Mouse (Mus musculus): ENCODE measurements around the gene Ints4. TPM values are rescaled to one million over a fixed set of nuclear protein-coding genes. Genes with fewer than 3 reads are reported as not detected.
A peak's percentile ranks its signal among the peaks of the same experiment; 100 is the strongest.

Gene Ints4
- total and polyA plus RNA-seq, 3 experiments: 3.3 to 95.3 (median 39.6) TPM

GRCm38 (mm10) chr7:97452196-97452595 lies 28.6 kb upstream of the Ints4 start:
- H3K36me3 ChIP-seq (replicated peaks): no peaks in the 10 kb centered on the region
- no peaks in the 10 kb centered on the region for H3K9me3 ChIP-seq (replicated peaks)
- TF ChIP-seq POLR2AphosphoS5 (IDR thresholded peaks at IDR 0.05; ENCODE audit: insufficient replicate concordance, low read depth, low read length): no peak
- no peak for TF ChIP-seq GATA2 (IDR thresholded peaks at IDR 0.05; ENCODE audit: borderline replicate concordance, low read depth, low read length)
- no peak for TF ChIP-seq CTCF (IDR thresholded peaks at IDR 0.05; ENCODE audit: low read depth, low read length)
- TF ChIP-seq GATA1 (IDR thresholded peaks at IDR 0.05; ENCODE audit: borderline replicate concordance, low read length): no peak
- TF ChIP-seq TAL1 (conservative IDR thresholded peaks at IDR 0.05; ENCODE audit: low read depth, low read length): no peak
- H3K4me1 ChIP-seq (ENCODE audit: insufficient read depth, low read depth, low read length): no peaks in the 10 kb centered on the region; the same call in 1 of the 2 replicates
- DNase-seq (ENCODE audit: low spot score) (no peak), ATAC-seq (ENCODE audit: extremely low read depth, insufficient number of reproducible peaks, low FRiP score, poor library complexity, severe bottlenecking) (no peak)
- peaks cover 35% of the 10 kb centered on the region for H3K27me3 ChIP-seq (ENCODE audit: insufficient read depth, low read length)
- H3K4me3 ChIP-seq (ENCODE audit: low read depth, low read length): no peak overlapping the region

GRCm38 (mm10) chr7:97453141-97453921 lies 27.4 kb upstream of the Ints4 start:
- DNase-seq (ENCODE audit: low spot score) (no peak), ATAC-seq (ENCODE audit: extremely low read depth, insufficient number of reproducible peaks, low FRiP score, poor library complexity, severe bottlenecking) (peak; percentile 28; the same call in 1 of the 2 replicates)
- Histone ChIP-seq H3K27me3 (ENCODE audit: insufficient read depth, low read length) (peaks cover 44% of the 10 kb centered on the region), H3K4me3 (ENCODE audit: low read depth, low read length) (no peak overlapping the region), H3K9me3 (replicated peaks) (no peaks in the 10 kb centered on the region), H3K4me1 (ENCODE audit: insufficient read depth, low read depth, low read length) (no peaks in the 10 kb centered on the region; the same call in 1 of the 2 replicates), H3K36me3 (replicated peaks) (no peaks in the 10 kb centered on the region)
- no peak for TF ChIP-seq GATA2 (IDR thresholded peaks at IDR 0.05; ENCODE audit: borderline replicate concordance, low read depth, low read length)
- TF ChIP-seq TAL1 (conservative IDR thresholded peaks at IDR 0.05; ENCODE audit: low read depth, low read length): no peak
- TF ChIP-seq CTCF (IDR thresholded peaks at IDR 0.05; ENCODE audit: low read depth, low read length): no peak
- TF ChIP-seq POLR2AphosphoS5 (IDR thresholded peaks at IDR 0.05; ENCODE audit: insufficient replicate concordance, low read depth, low read length): no peak
- no peak for TF ChIP-seq GATA1 (IDR thresholded peaks at IDR 0.05; ENCODE audit: borderline replicate concordance, low read length)

GRCm38 (mm10) chr7:97454795-97455194 lies 26.0 kb upstream of the Ints4 start:
- ATAC-seq (ENCODE audit: extremely low read depth, insufficient number of reproducible peaks, low FRiP score, poor library complexity, severe bottlenecking) (no peak), DNase-seq (ENCODE audit: low spot score) (no peak)
- Histone ChIP-seq H3K4me1 (ENCODE audit: insufficient read depth, low read depth, low read length) (no peaks in the 10 kb centered on the region; the same call in 1 of the 2 replicates), H3K4me3 (ENCODE audit: low read depth, low read length) (no peak overlapping the region), H3K9me3 (replicated peaks) (no peaks in the 10 kb centered on the region), H3K27me3 (ENCODE audit: insufficient read depth, low read length) (peaks cover 47% of the 10 kb centered on the region), H3K36me3 (replicated peaks) (no peaks in the 10 kb centered on the region)
- TF ChIP-seq TAL1 (conservative IDR thresholded peaks at IDR 0.05; ENCODE audit: low read depth, low read length) (no peak), POLR2AphosphoS5 (IDR thresholded peaks at IDR 0.05; ENCODE audit: insufficient replicate concordance, low read depth, low read length) (no peak), CTCF (IDR thresholded peaks at IDR 0.05; ENCODE audit: low read depth, low read length) (no peak), GATA1 (IDR thresholded peaks at IDR 0.05; ENCODE audit: borderline replicate concordance, low read length) (no peak)

GRCm38 (mm10) chr7:97455577-97455976 lies 25.2 kb upstream of the Ints4 start:
- ATAC-seq (ENCODE audit: extremely low read depth, insufficient number of reproducible peaks, low FRiP score, poor library complexity, severe bottlenecking) (no peak), DNase-seq (ENCODE audit: low spot score) (no peak)
- H3K27me3 ChIP-seq (ENCODE audit: insufficient read depth, low read length): peaks cover 49% of the 10 kb centered on the region
- TF ChIP-seq TAL1 (conservative IDR thresholded peaks at IDR 0.05; ENCODE audit: low read depth, low read length) (no peak), GATA1 (IDR thresholded peaks at IDR 0.05; ENCODE audit: borderline replicate concordance, low read length) (no peak), GATA2 (IDR thresholded peaks at IDR 0.05; ENCODE audit: borderline replicate concordance, low read depth, low read length) (no peak), POLR2AphosphoS5 (IDR thresholded peaks at IDR 0.05; ENCODE audit: insufficient replicate concordance, low read depth, low read length) (no peak), CTCF (IDR thresholded peaks at IDR 0.05; ENCODE audit: low read depth, low read length) (no peak)
- H3K4me1 ChIP-seq (ENCODE audit: insufficient read depth, low read depth, low read length): no peaks in the 10 kb centered on the region; the same call in 1 of the 2 replicates
- H3K36me3 ChIP-seq (replicated peaks): no peaks in the 10 kb centered on the region
- no peaks in the 10 kb centered on the region for H3K9me3 ChIP-seq (replicated peaks)
- H3K4me3 ChIP-seq (ENCODE audit: low read depth, low read length): no peak overlapping the region

- ATAC-seq (ENCODE audit: extremely low read depth, insufficient number of reproducible peaks, low FRiP score, poor library complexity, severe bottlenecking) (no peak), DNase-seq (ENCODE audit: low spot score) (no peak)
- no peak for TF ChIP-seq TAL1 (conservative IDR thresholded peaks at IDR 0.05; ENCODE audit: low read depth, low read length)
- TF ChIP-seq GATA1 (IDR thresholded peaks at IDR 0.05; ENCODE audit: borderline replicate concordance, low read length): no peak
- no peak for TF ChIP-seq GATA2 (IDR thresholded peaks at IDR 0.05; ENCODE audit: borderline replicate concordance, low read depth, low read length)
- no peak for TF ChIP-seq POLR2AphosphoS5 (IDR thresholded peaks at IDR 0.05; ENCODE audit: insufficient replicate concordance, low read depth, low read length)
- no peak for TF ChIP-seq CTCF (IDR thresholded peaks at IDR 0.05; ENCODE audit: low read depth, low read length)
- no peaks in the 10 kb centered on the region for H3K4me1 ChIP-seq (ENCODE audit: insufficient read depth, low read depth, low read length)
- no peaks in the 10 kb centered on the region for H3K36me3 ChIP-seq (replicated peaks)
- no peak overlapping the region for H3K4me3 ChIP-seq (ENCODE audit: low read depth, low read length)
- H3K27me3 ChIP-seq (ENCODE audit: insufficient read depth, low read length): peaks cover 10% of the 10 kb centered on the region; the same call in 1 of the 2 replicates
- H3K9me3 ChIP-seq (replicated peaks): no peaks in the 10 kb centered on the region
Observed at GRCm38 (mm10) chr7:97473001-97473400, 7.8 kb upstream of the Ints4 start.

GRCm38 (mm10) chr7:97479349-97479748 lies 1.4 kb upstream of the Ints4 start:
- Histone ChIP-seq H3K4me3 (ENCODE audit: low read depth, low read length) (no peak overlapping the region), H3K27me3 (ENCODE audit: insufficient read depth, low read length) (0 out of 2 replicates have a peak, but pooled peaks cover 4% of the 10 kb centered on the region), H3K4me1 (ENCODE audit: insufficient read depth, low read depth, low read length) (peaks cover 22% of the 10 kb centered on the region), H3K9me3 (replicated peaks) (no peaks in the 10 kb centered on the region), H3K36me3 (replicated peaks) (peaks cover 13% of the 10 kb centered on the region)
- DNase-seq (ENCODE audit: low spot score) (no peak), ATAC-seq (ENCODE audit: extremely low read depth, insufficient number of reproducible peaks, low FRiP score, poor library complexity, severe bottlenecking) (no peak)
- TF ChIP-seq CTCF (IDR thresholded peaks at IDR 0.05; ENCODE audit: low read depth, low read length) (no peak), POLR2AphosphoS5 (IDR thresholded peaks at IDR 0.05; ENCODE audit: insufficient replicate concordance, low read depth, low read length) (no peak), GATA2 (IDR thresholded peaks at IDR 0.05; ENCODE audit: borderline replicate concordance, low read depth, low read length) (no peak), GATA1 (IDR thresholded peaks at IDR 0.05; ENCODE audit: borderline replicate concordance, low read length) (no peak), TAL1 (conservative IDR thresholded peaks at IDR 0.05; ENCODE audit: low read depth, low read length) (no peak)

All from G1E (cell line).